Mouse (Mus musculus) heart, postnatal 0 days (tissue): ENCODE measurements at regions not wholly inside any gene's neighbourhood (a gene's known extent, or its start where the extent isn't known, plus 50 kb on each side); places are given as distances from the start of the nearest gene placed in this dataset.

Source experiments
- ATAC-seq: fragments of 200-750 bp; cut with Nextera tagmentation; 2 replicates; pipeline ENCODE4 v1.8.0; 2017; ENCODE audit warnings: low read depth, moderate number of reproducible peaks, moderate library complexity; ENCODE audit not compliant: insufficient read depth
- DNase-seq: peaks from one replicate; pipeline ENCODE4 v3.0.0-alpha.2; 2016; ENCODE audit warnings: low spot score
- H3K27ac ChIP-seq: fragments of 300-500 bp; sonication (generic); 2 replicates; pipeline ENCODE4 v1.5.1; 2014; ENCODE audit warnings: low read depth, mild to moderate bottlenecking
- H3K27me3 ChIP-seq: fragments of 300-500 bp; sonication (generic); 2 replicates; pipeline ENCODE4 v1.6.1; 2014; ENCODE audit warnings: low read length, mixed read lengths; ENCODE audit not compliant: control insufficient read depth, insufficient read depth
- H3K36me3 ChIP-seq: fragments of 300-500 bp; sonication (generic); replicated peaks from 2 replicates; pipeline ENCODE4 v1.6.1; 2014; ENCODE audit warnings: low read length, mixed read lengths; ENCODE audit not compliant: control insufficient read depth, insufficient read depth
- H3K4me1 ChIP-seq: fragments of 300-500 bp; sonication (generic); 2 replicates; pipeline ENCODE4 v1.6.1; 2014; ENCODE audit warnings: antibody characterized with exemption; ENCODE audit not compliant: control insufficient read depth, insufficient read depth
- H3K4me2 ChIP-seq: fragments of 300-500 bp; sonication (generic); 2 replicates; pipeline ENCODE4 v1.6.1; 2014; ENCODE audit warnings: low read depth, mild to moderate bottlenecking, low read length, moderate library complexity
- H3K4me3 ChIP-seq: fragments of 300-500 bp; sonication (generic); 2 replicates; pipeline ENCODE4 v1.5.1; 2014; ENCODE audit warnings: low read depth, low read length
- H3K9ac ChIP-seq: fragments of 300-500 bp; sonication (generic); replicated peaks from 2 replicates; pipeline ENCODE4 v1.6.1; 2014; ENCODE audit warnings: low read depth, low read length, mixed read lengths
- H3K9me3 ChIP-seq: fragments of 300-500 bp; sonication (generic); replicated peaks from 2 replicates; pipeline ENCODE4 v1.6.1; 2016; ENCODE audit warnings: low read length; ENCODE audit not compliant: control insufficient read depth
- CTCF ChIP-seq: IDR thresholded peaks from 2 replicates; pipeline ENCODE4 v1.5.1; 2016; ENCODE audit warnings: antibody characterized with exemption, control low read depth, low read depth
- EP300 ChIP-seq: IDR thresholded peaks from 2 replicates; pipeline ENCODE4 v1.6.1; 2016; ENCODE audit warnings: antibody characterized with exemption, low read depth
- WGBS: fragments of 180-500 bp; shearing (Covaris S2); extraction: QIAGEN DNeasy Blood & Tissue Kit; methylation state at CpG from one replicate; pipeline ENCODE4 v1.1.7; 2014; 5-methylcytosine and 5-hydroxymethylcytosine counted together

GRCm38 (mm10) chr16:75433227-75433626, 152.6 kb downstream of the Lipi start:
- H3K27me3 ChIP-seq = no peaks in the 10 kb centered on the region
- no peak overlapping the region for H3K4me3 ChIP-seq
- no peak overlapping the region for H3K9ac ChIP-seq
- no peaks in the 10 kb centered on the region for H3K36me3 ChIP-seq
- no peak overlapping the region for H3K27ac ChIP-seq
- ATAC-seq = no peak
- H3K4me2 ChIP-seq = no peak overlapping the region
- no peak for TF ChIP-seq CTCF
- TF ChIP-seq EP300 = no peak
- H3K4me1 ChIP-seq = no peaks in the 10 kb centered on the region
- DNase-seq = no peak
- H3K9me3 ChIP-seq = no peaks in the 10 kb centered on the region
- WGBS = 62% methylated on average over 6 of the region's 6 CpGs

GRCm38 (mm10) chr16:75384526-75385222, 201.2 kb downstream of the Lipi start:
- H3K36me3 ChIP-seq = no peaks in the 10 kb centered on the region
- no peak overlapping the region for H3K27ac ChIP-seq
- H3K4me1 ChIP-seq = no peaks in the 10 kb centered on the region
- no peak overlapping the region for H3K4me2 ChIP-seq
- H3K27me3 ChIP-seq = no peaks in the 10 kb centered on the region
- no peak for DNase-seq
- H3K9me3 ChIP-seq = no peaks in the 10 kb centered on the region
- H3K4me3 ChIP-seq = no peak overlapping the region
- WGBS = 66% methylated on average over 6 of the region's 6 CpGs
- TF ChIP-seq CTCF = no peak
- no peak for TF ChIP-seq EP300
- H3K9ac ChIP-seq = no peak overlapping the region
- no peak for ATAC-seq

- no peak for TF ChIP-seq EP300
- H3K9me3 ChIP-seq = no peaks in the 10 kb centered on the region
- no peaks in the 10 kb centered on the region for H3K4me1 ChIP-seq
- H3K36me3 ChIP-seq = no peaks in the 10 kb centered on the region
- no peak overlapping the region for H3K27ac ChIP-seq
- H3K27me3 ChIP-seq = no peaks in the 10 kb centered on the region
- DNase-seq (no peak), ATAC-seq (no peak)
- WGBS = 51% methylated on average over 1 of the region's 1 CpGs
- H3K9ac ChIP-seq = no peak overlapping the region
- H3K4me2 ChIP-seq = no peak overlapping the region
- H3K4me3 ChIP-seq = no peak overlapping the region
Observed at GRCm38 (mm10) chr16:75381191-75381590, 204.7 kb downstream of the Lipi start.

- Histone ChIP-seq H3K4me2 (no peak overlapping the region), H3K4me1 (no peaks in the 10 kb centered on the region), H3K27ac (no peak overlapping the region), H3K36me3 (no peaks in the 10 kb centered on the region), H3K9me3 (no peaks in the 10 kb centered on the region), H3K9ac (no peak overlapping the region), H3K27me3 (no peaks in the 10 kb centered on the region), H3K4me3 (no peak overlapping the region)
- TF ChIP-seq EP300 (no peak), CTCF (no peak)
- ATAC-seq (no peak), DNase-seq (no peak)
- 66% methylated on average over 5 of the region's 5 CpGs for WGBS
Observed at GRCm38 (mm10) chr16:75369700-75370099, 216.2 kb downstream of the Lipi start.

- DNase-seq (no peak), ATAC-seq (no peak)
- H3K4me2 ChIP-seq = no peak overlapping the region
- 78% methylated on average over 4 of the region's 4 CpGs for WGBS
- no peak overlapping the region for H3K9ac ChIP-seq
- no peak overlapping the region for H3K4me3 ChIP-seq
- TF ChIP-seq EP300 = no peak
- TF ChIP-seq CTCF = no peak
- H3K27ac ChIP-seq = no peak overlapping the region
- H3K4me1 ChIP-seq = no peaks in the 10 kb centered on the region
- no peaks in the 10 kb centered on the region for H3K36me3 ChIP-seq
- H3K27me3 ChIP-seq = no peaks in the 10 kb centered on the region
- no peaks in the 10 kb centered on the region for H3K9me3 ChIP-seq
Observed at GRCm38 (mm10) chr16:75366727-75367126, 219.1 kb downstream of the Lipi start.

- Histone ChIP-seq H3K4me2 (no peak overlapping the region), H3K27ac (no peak overlapping the region), H3K27me3 (no peaks in the 10 kb centered on the region), H3K9me3 (no peaks in the 10 kb centered on the region), H3K4me1 (no peaks in the 10 kb centered on the region), H3K36me3 (no peaks in the 10 kb centered on the region), H3K4me3 (no peak overlapping the region), H3K9ac (no peak overlapping the region)
- no peak for TF ChIP-seq CTCF
- TF ChIP-seq EP300 = no peak
- ATAC-seq = no peak
- WGBS = 63% methylated on average over 8 of the region's 8 CpGs
- no peak for DNase-seq
Observed at GRCm38 (mm10) chr16:75365361-75365994, 220.4 kb downstream of the Lipi start.
